Mouse (Mus musculus) CD8-positive naive resting alpha-beta T cell, adult 2 months (primary cell): ENCODE measurements around the gene Herc4.
A peak's percentile ranks its signal among the peaks of the same experiment; 100 is the strongest.

Experiments
- DNase-seq, 2 experiments: peaks; one replicate each; pipeline ENCODE4 v3.0.0; 2022; ENCODE audit warnings: low read depth in 2 of 2, low spot score in 2 of 2

Herc4 gene

GRCm38 (mm10) chr10:63243493-63244054, at the start of gene Herc4:
Gene Herc4, plus strand, starts transcription at chr10:63243810.
- peak; percentile 89 to 92 for DNase-seq

- no peak for DNase-seq
These were observed 44.6 kb upstream of the Herc4 start for GRCm38 (mm10) chr10:63199008-63199407.

GRCm38 (mm10) chr10:63201534-63201933, 42.1 kb upstream of the Herc4 start:
- DNase-seq, result no peak

- DNase-seq, result no peak
These were observed 40.6 kb upstream of the Herc4 start for GRCm38 (mm10) chr10:63203002-63203401.

- DNase-seq, result no peak
These were observed 39.9 kb upstream of the Herc4 start, which contains the start of gene Mypn for GRCm38 (mm10) chr10:63203728-63204127. Gene Mypn, minus strand, starts transcription at chr10:63203952.

- no peak for DNase-seq
These were observed 34.7 kb upstream of the Herc4 start for GRCm38 (mm10) chr10:63208871-63209270.

GRCm38 (mm10) chr10:63221081-63221783, 22.4 kb upstream of the Herc4 start:
- no peak for DNase-seq

- no peak for DNase-seq
These were observed 19.3 kb upstream of the Herc4 start for GRCm38 (mm10) chr10:63224341-63224740.

- DNase-seq, result no peak
These were observed 13.3 kb upstream of the Herc4 start for GRCm38 (mm10) chr10:63230266-63230665.

- DNase-seq, result no peak
These were observed 12.8 kb upstream of the Herc4 start for GRCm38 (mm10) chr10:63230854-63231253.

- DNase-seq, result peak in 1 of 2 experiments; percentile 24
These were observed 12.0 kb upstream of the Herc4 start for GRCm38 (mm10) chr10:63231630-63232029.

- DNase-seq, result no peak
These were observed 9.5 kb upstream of the Herc4 start for GRCm38 (mm10) chr10:63234133-63234532.

- DNase-seq, result no peak
These were observed 7.7 kb upstream of the Herc4 start for GRCm38 (mm10) chr10:63235889-63236288.

GRCm38 (mm10) chr10:63236663-63237062, 6.9 kb upstream of the Herc4 start:
- no peak for DNase-seq

GRCm38 (mm10) chr10:63237206-63237605, 6.4 kb upstream of the Herc4 start:
- no peak for DNase-seq

- DNase-seq, result no peak
These were observed 5.5 kb upstream of the Herc4 start for GRCm38 (mm10) chr10:63238090-63238489.

- DNase-seq, result no peak
These were observed 3.8 kb upstream of the Herc4 start for GRCm38 (mm10) chr10:63239848-63240247.

GRCm38 (mm10) chr10:63240868-63241271, 2.7 kb upstream of the Herc4 start:
- no peak for DNase-seq

GRCm38 (mm10) chr10:63242798-63243435, 693 bp upstream of the Herc4 start:
- no peak for DNase-seq

- DNase-seq, result no peak
These were observed 553 bp downstream of the Herc4 start for GRCm38 (mm10) chr10:63244055-63244671.

- DNase-seq, result peak in 1 of 2 experiments; percentile 13
These were observed 1.1 kb downstream of the Herc4 start for GRCm38 (mm10) chr10:63244746-63245145.

GRCm38 (mm10) chr10:63245846-63246245, 2.2 kb downstream of the Herc4 start:
- no peak for DNase-seq
